ENCODE assay signal across 10 mouse cellular contexts in the genomic region with DNA sequence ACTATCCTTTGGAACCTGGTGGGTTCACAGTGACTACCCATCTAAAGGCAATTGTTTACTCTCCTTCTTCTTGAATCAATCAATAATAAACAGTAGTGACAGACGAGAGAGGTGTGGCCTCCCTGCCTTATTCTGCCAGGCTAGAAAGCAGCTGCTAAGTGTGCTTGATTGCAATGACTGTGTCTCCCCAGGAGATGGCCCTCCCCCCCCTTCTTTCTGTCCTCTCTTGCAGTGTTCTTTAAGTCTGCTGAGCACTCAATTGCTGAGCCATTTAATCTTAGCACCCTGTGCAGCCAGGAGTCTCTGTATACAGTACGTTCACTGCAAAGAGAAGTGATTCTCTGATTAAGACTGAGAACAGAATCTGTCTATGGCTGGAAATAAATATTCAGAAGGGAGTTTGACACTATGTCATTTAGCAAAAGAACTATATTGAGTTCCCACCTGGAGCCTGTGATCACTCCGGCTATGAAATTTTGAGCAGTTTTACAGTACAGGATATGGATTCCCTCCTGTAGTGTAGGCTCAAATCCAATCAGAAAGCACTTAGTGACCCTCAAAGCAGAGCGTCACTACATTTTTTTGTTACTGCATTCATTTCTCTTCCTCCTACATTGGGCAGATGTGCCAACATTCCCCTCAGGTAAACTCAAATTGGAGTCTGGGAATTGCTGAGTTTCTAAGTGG. TPM values are rescaled to one million over a fixed set of nuclear protein-coding genes. Genes with fewer than 3 reads are reported as not detected.
A peak's percentile ranks its signal among the peaks of the same experiment; 100 is the strongest.
DNase-seq lines count a peak whose midpoint lies in the region; ATAC-seq lines count a peak whose summit lies in the region.
"Had no signal": no experiment of that assay in that cellular context is flagged by ENCODE, and none has a peak within 500 bp of the region (broad histone marks: within the 10 kb centered on the region; RNA-seq: fewer than 3 reads in every experiment).

No protein-coding gene starts in this region.

- H3K9me3 ChIP-seq in forebrain, embryonic 12.5 days: no peaks in the 10 kb centered on the region
- H3K9me3 ChIP-seq in midbrain, embryonic 15.5 days: no peaks in the 10 kb centered on the region

- H3K4me1 ChIP-seq in forebrain, embryonic 12.5 days: no peaks in the 10 kb centered on the region
- no peaks in the 10 kb centered on the region for H3K4me1 ChIP-seq in midbrain, embryonic 15.5 days

- no peak overlapping the region for H3K27ac ChIP-seq in forebrain, embryonic 12.5 days
- H3K27ac ChIP-seq in midbrain, embryonic 15.5 days: no peak overlapping the region
- H3K27ac ChIP-seq: macrophage had no signal

- WGBS in forebrain, embryonic 12.5 days: 78% methylated on average over 4 of the region's 4 CpGs
- 65% methylated on average over 4 of the region's 4 CpGs for WGBS in midbrain, embryonic 15.5 days

- no peak overlapping the region for H3K9ac ChIP-seq in forebrain, embryonic 12.5 days
- H3K9ac ChIP-seq in midbrain, embryonic 15.5 days: no peak overlapping the region

- H3K27me3 ChIP-seq in forebrain, embryonic 12.5 days: no peaks in the 10 kb centered on the region
- no peaks in the 10 kb centered on the region for H3K27me3 ChIP-seq in midbrain, embryonic 15.5 days (replicated peaks)

- ATAC-seq in forebrain, embryonic 12.5 days (ENCODE audit: low FRiP score): peak; percentile 79
- peak; percentile 94 for ATAC-seq in midbrain, embryonic 15.5 days (replicated peaks)
- ATAC-seq in megakaryocyte, adult 5-6 weeks (ENCODE audit: poor library complexity, severe bottlenecking): no peak

- no peak overlapping the region for H3K4me3 ChIP-seq in forebrain, embryonic 12.5 days (replicated peaks)
- no peak overlapping the region for H3K4me3 ChIP-seq in midbrain, embryonic 15.5 days

- H3K4me2 ChIP-seq in forebrain, embryonic 12.5 days: no peak overlapping the region
- no peak overlapping the region for H3K4me2 ChIP-seq in midbrain, embryonic 15.5 days

- H3K36me3 ChIP-seq in forebrain, embryonic 12.5 days (replicated peaks): no peaks in the 10 kb centered on the region
- H3K36me3 ChIP-seq in midbrain, embryonic 15.5 days (replicated peaks): no peaks in the 10 kb centered on the region

- DNase-seq in cerebellum, postnatal 10 days: peak; percentile 31 to 44
- DNase-seq in cerebellum, adult 8-10 months: no peak
- peak; percentile 34 for DNase-seq in 416B (ENCODE audit: low read depth)
- no peak for DNase-seq in yolk sac, embryonic 10.5 days (ENCODE audit: low spot score)
- DNase-seq in adrenal gland, postnatal 36 days: no peak

RNA-seq across cellular contexts. Expression of a gene that starts 32.8 kb away (rescaled TPM):
- polyA plus RNA-seq in forebrain, embryonic 12.5 days (2016; fragmentation: Nextera tagmentation; extraction: Ambion mirVana): 4.1 TPM in 2 replicates
- polyA plus RNA-seq in midbrain, embryonic 15.5 days (2015; fragmentation: Nextera tagmentation; extraction: Ambion mirVana): 4.7 and 5.5 TPM in 2 replicates
- not detected in 2 replicates for total RNA-seq in megakaryocyte, adult 5-6 weeks (2015)
- not detected in 2 replicates for total RNA-seq in megakaryocyte, adult 5-6 weeks (2017)
- under 1 TPM; 0.10 to 0.16 TPM for total RNA-seq in adrenal gland, postnatal 36 days (2021)
- polyA plus RNA-seq: C2C12, macrophage had no signal

Comparison
In these comparisons a context has a peak if more than half of its experiments do, and no peak if none do; other contexts are left out.
1. DNase-seq: peak in cerebellum, postnatal 10 days (2 of 2) and 416B (single experiment); none in cerebellum, adult 8-10 months (single experiment), yolk sac, embryonic 10.5 days (single experiment) and adrenal gland, postnatal 36 days (0 of 2).